Mouse (Mus musculus): ENCODE measurements at regions not wholly inside any gene's neighbourhood (a gene's known extent, or its start where the extent isn't known, plus 50 kb on each side); places are given as distances from the start of the nearest gene placed in this dataset.

GRCm38 (mm10) chr12:16237498-16237897, 373.3 kb downstream of the Lpin1 start:
- ATAC-seq (ENCODE audit: insufficient number of reproducible peaks, insufficient read depth, low FRiP score, low read depth): no peak
- Histone ChIP-seq H3K27me3 (ENCODE audit: control insufficient read depth, insufficient read depth, low read length) (no peaks in the 10 kb centered on the region), H3K4me2 (replicated peaks; ENCODE audit: low read depth, low read length) (no peak overlapping the region), H3K4me3 (ENCODE audit: low read depth, low read length) (no peak overlapping the region), H3K9me3 (ENCODE audit: control insufficient read depth, low read depth, low read length) (no peaks in the 10 kb centered on the region), H3K36me3 (ENCODE audit: control insufficient read depth, insufficient read depth, low read length) (no peaks in the 10 kb centered on the region), H3K27ac (ENCODE audit: low read length) (no peak overlapping the region), H3K4me1 (ENCODE audit: control insufficient read depth, insufficient read depth, low read length) (no peaks in the 10 kb centered on the region), H3K9ac (replicated peaks; ENCODE audit: low read depth, low read length) (no peak overlapping the region)
- WGBS: 85% methylated on average over 5 of the region's 5 CpGs

DNA sequence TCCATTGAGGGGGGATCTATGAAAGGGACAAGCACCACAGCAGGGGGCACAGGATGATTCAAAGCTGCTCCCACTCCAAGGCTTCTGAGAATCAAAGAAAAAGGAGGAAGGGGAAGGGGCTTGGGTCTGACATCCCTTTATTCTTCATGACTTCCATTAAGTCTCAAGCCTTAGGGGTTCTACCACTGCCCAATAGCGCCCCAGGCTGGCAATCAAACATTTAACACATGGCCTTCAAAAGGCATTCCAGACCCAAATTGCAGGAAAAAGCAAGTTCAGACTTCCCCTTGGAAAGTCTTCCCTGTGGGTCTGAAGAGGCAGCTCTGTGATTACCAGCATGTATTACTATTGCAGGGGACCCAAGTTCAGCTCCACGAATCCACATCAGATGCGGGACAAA, 377.2 kb downstream of the Lpin1 start:
- 90% methylated on average over 3 of the region's 3 CpGs for WGBS
- H3K4me2 ChIP-seq (replicated peaks; ENCODE audit: low read depth, low read length): no peak overlapping the region
- H3K27ac ChIP-seq (ENCODE audit: low read length): no peak overlapping the region

DNA sequence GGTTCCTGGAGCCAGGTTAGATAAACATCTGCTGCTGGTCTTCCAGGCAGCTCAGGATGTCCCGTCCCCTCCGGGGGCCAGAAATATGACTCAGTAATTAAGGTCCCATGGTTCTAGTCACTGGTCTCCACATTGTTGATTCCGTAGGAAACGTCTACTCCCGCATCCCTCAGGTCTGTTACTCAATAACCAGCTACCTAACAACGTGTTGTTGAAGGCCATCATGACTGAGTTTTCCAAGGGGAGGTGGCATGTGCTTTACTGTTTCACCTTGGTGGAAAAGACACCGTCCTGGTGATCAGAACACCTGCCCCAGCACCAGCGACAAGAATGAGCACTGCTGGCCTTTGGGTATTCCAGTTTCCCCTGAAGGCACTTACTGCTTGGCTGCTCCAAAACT, 377.9 kb downstream of the Lpin1 start:
- H3K4me2 ChIP-seq (replicated peaks; ENCODE audit: low read depth, low read length): no peak overlapping the region
- no peaks in the 10 kb centered on the region for H3K4me1 ChIP-seq (ENCODE audit: control insufficient read depth, insufficient read depth, low read length)
- H3K9ac ChIP-seq (replicated peaks; ENCODE audit: low read depth, low read length): no peak overlapping the region
- no peaks in the 10 kb centered on the region for H3K27me3 ChIP-seq (ENCODE audit: control insufficient read depth, insufficient read depth, low read length)
- no peaks in the 10 kb centered on the region for H3K36me3 ChIP-seq (ENCODE audit: control insufficient read depth, insufficient read depth, low read length)
- no peak overlapping the region for H3K4me3 ChIP-seq (ENCODE audit: low read depth, low read length)
- 83% methylated on average over 8 of the region's 8 CpGs for WGBS
- ATAC-seq (ENCODE audit: insufficient number of reproducible peaks, insufficient read depth, low FRiP score, low read depth): no peak
- no peaks in the 10 kb centered on the region for H3K9me3 ChIP-seq (ENCODE audit: control insufficient read depth, low read depth, low read length)
- H3K27ac ChIP-seq (ENCODE audit: low read length): no peak overlapping the region

More for the DNA sequence above, 377.2 kb downstream of the Lpin1 start:
- Histone ChIP-seq H3K27me3 (ENCODE audit: control insufficient read depth, insufficient read depth, low read length) (no peaks in the 10 kb centered on the region), H3K4me3 (ENCODE audit: low read depth, low read length) (no peak overlapping the region), H3K9me3 (ENCODE audit: control insufficient read depth, low read depth, low read length) (no peaks in the 10 kb centered on the region), H3K9ac (replicated peaks; ENCODE audit: low read depth, low read length) (no peak overlapping the region), H3K4me1 (ENCODE audit: control insufficient read depth, insufficient read depth, low read length) (no peaks in the 10 kb centered on the region), H3K36me3 (ENCODE audit: control insufficient read depth, insufficient read depth, low read length) (no peaks in the 10 kb centered on the region)
- ATAC-seq (ENCODE audit: insufficient number of reproducible peaks, insufficient read depth, low FRiP score, low read depth): no peak

GRCm38 (mm10) chr12:16232051-16232450, 378.7 kb downstream of the Lpin1 start:
- no peaks in the 10 kb centered on the region for H3K9me3 ChIP-seq (ENCODE audit: control insufficient read depth, low read depth, low read length)
- ATAC-seq (ENCODE audit: insufficient number of reproducible peaks, insufficient read depth, low FRiP score, low read depth): no peak
- no peak overlapping the region for H3K4me2 ChIP-seq (replicated peaks; ENCODE audit: low read depth, low read length)
- no peaks in the 10 kb centered on the region for H3K27me3 ChIP-seq (ENCODE audit: control insufficient read depth, insufficient read depth, low read length)
- H3K27ac ChIP-seq (ENCODE audit: low read length): no peak overlapping the region
- WGBS: 64% methylated on average over 2 of the region's 2 CpGs
- no peak overlapping the region for H3K4me3 ChIP-seq (ENCODE audit: low read depth, low read length)
- H3K4me1 ChIP-seq (ENCODE audit: control insufficient read depth, insufficient read depth, low read length): no peaks in the 10 kb centered on the region
- no peaks in the 10 kb centered on the region for H3K36me3 ChIP-seq (ENCODE audit: control insufficient read depth, insufficient read depth, low read length)
- no peak overlapping the region for H3K9ac ChIP-seq (replicated peaks; ENCODE audit: low read depth, low read length)

DNA sequence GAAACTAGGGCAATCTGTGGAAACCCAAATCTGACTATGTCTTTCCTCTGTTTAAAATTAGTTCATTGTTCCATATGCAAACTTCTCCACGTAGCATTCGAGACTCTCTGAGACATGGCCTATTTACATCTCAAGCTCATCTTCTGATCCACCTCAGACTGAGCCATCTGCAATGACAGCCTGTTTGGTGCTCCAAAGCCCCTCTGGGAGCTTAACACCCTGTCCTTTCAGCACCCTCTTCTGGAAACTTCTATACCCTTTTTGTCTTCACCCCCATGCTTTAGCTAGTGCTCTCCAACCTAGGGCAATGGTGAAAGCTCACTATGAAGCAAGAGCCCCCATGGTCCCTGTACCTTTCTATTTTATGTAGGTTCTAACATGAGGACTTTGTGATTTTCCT, 379.7 kb downstream of the Lpin1 start:
- Histone ChIP-seq H3K27ac (ENCODE audit: low read length) (no peak overlapping the region), H3K4me3 (ENCODE audit: low read depth, low read length) (no peak overlapping the region), H3K4me1 (ENCODE audit: control insufficient read depth, insufficient read depth, low read length) (no peaks in the 10 kb centered on the region), H3K36me3 (ENCODE audit: control insufficient read depth, insufficient read depth, low read length) (no peaks in the 10 kb centered on the region), H3K4me2 (replicated peaks; ENCODE audit: low read depth, low read length) (no peak overlapping the region), H3K27me3 (ENCODE audit: control insufficient read depth, insufficient read depth, low read length) (no peaks in the 10 kb centered on the region), H3K9me3 (ENCODE audit: control insufficient read depth, low read depth, low read length) (no peaks in the 10 kb centered on the region), H3K9ac (replicated peaks; ENCODE audit: low read depth, low read length) (no peak overlapping the region)
- no peak for ATAC-seq (ENCODE audit: insufficient number of reproducible peaks, insufficient read depth, low FRiP score, low read depth)
- WGBS: 89% methylated on average over 2 of the region's 2 CpGs

GRCm38 (mm10) chr12:16225428-16225827, 385.3 kb downstream of the Lpin1 start:
- WGBS: 83% methylated on average over 2 of the region's 2 CpGs
- no peaks in the 10 kb centered on the region for H3K9me3 ChIP-seq (ENCODE audit: control insufficient read depth, low read depth, low read length)
- no peak overlapping the region for H3K4me2 ChIP-seq (replicated peaks; ENCODE audit: low read depth, low read length)
- ATAC-seq (ENCODE audit: insufficient number of reproducible peaks, insufficient read depth, low FRiP score, low read depth): no peak
- 0 out of 2 replicates have a peak, but pooled peaks cover 2% of the 10 kb centered on the region for H3K4me1 ChIP-seq (ENCODE audit: control insufficient read depth, insufficient read depth, low read length)
- no peak overlapping the region for H3K9ac ChIP-seq (replicated peaks; ENCODE audit: low read depth, low read length)
- H3K27me3 ChIP-seq (ENCODE audit: control insufficient read depth, insufficient read depth, low read length): no peaks in the 10 kb centered on the region
- H3K27ac ChIP-seq (ENCODE audit: low read length): no peak overlapping the region
- H3K36me3 ChIP-seq (ENCODE audit: control insufficient read depth, insufficient read depth, low read length): no peaks in the 10 kb centered on the region
- no peak overlapping the region for H3K4me3 ChIP-seq (ENCODE audit: low read depth, low read length)

DNA sequence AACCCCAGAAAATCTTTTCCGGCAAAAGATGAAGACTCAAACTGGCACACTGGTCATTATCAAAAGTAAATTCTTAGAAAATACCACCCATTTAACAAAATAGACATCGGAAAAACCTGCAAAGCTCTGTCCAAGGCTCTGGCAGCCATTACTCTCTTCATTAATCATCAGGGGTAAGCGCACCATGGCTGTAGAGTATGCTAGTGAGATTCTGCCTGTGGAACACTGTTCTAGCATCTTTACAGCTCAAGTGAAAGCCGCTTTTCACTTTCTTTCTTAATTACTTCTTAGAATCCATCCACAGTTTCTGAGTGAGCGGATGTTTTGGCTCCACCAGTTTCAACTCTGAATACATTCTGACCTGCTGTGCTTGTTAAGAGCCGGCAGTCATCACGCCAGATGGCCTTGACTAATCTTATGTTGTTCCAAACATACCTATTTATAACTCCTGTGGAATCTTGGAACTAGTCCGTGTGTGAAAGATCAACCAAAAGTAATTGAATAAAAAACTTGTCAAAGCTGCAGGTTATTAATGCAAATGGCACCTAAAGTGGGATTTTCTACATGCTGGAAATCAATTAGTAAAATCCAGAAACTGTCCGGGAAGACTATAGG, 387.8 kb downstream of the Lpin1 start:
- no peak for ATAC-seq (ENCODE audit: insufficient number of reproducible peaks, insufficient read depth, low FRiP score, low read depth)
- Histone ChIP-seq H3K27me3 (ENCODE audit: control insufficient read depth, insufficient read depth, low read length) (no peaks in the 10 kb centered on the region), H3K4me3 (ENCODE audit: low read depth, low read length) (no peak overlapping the region), H3K4me2 (replicated peaks; ENCODE audit: low read depth, low read length) (no peak overlapping the region), H3K9me3 (ENCODE audit: control insufficient read depth, low read depth, low read length) (no peaks in the 10 kb centered on the region), H3K4me1 (ENCODE audit: control insufficient read depth, insufficient read depth, low read length) (0 out of 2 replicates have a peak, but pooled peaks cover 2% of the 10 kb centered on the region), H3K36me3 (ENCODE audit: control insufficient read depth, insufficient read depth, low read length) (no peaks in the 10 kb centered on the region), H3K9ac (replicated peaks; ENCODE audit: low read depth, low read length) (no peak overlapping the region), H3K27ac (ENCODE audit: low read length) (no peak overlapping the region)
- WGBS: 60% methylated on average over 9 of the region's 9 CpGs

DNA sequence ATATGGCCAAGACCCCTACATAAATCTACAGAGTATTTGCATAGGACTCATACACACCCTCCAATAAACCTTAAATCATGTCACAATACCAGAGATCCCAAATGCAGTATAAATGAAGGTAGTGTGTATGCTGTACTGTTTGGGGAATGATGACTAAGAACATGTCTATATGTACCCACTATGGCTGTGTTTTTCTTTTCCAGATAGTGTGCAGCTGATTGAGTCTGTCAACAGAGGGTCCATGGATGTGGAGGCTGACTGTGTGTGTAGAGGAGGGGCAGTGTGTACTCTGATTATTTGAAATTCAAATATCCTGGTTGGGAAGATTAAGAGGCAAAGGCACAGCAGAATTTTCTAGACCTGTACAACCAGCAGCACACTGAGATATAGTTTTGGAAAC, 388.6 kb downstream of the Lpin1 start:
- no peaks in the 10 kb centered on the region for H3K9me3 ChIP-seq (ENCODE audit: control insufficient read depth, low read depth, low read length)
- H3K4me3 ChIP-seq (ENCODE audit: low read depth, low read length): no peak overlapping the region
- H3K27ac ChIP-seq (ENCODE audit: low read length): no peak overlapping the region
- H3K4me1 ChIP-seq (ENCODE audit: control insufficient read depth, insufficient read depth, low read length): 0 out of 2 replicates have a peak, but pooled peaks cover 2% of the 10 kb centered on the region
- no peak overlapping the region for H3K9ac ChIP-seq (replicated peaks; ENCODE audit: low read depth, low read length)
- H3K4me2 ChIP-seq (replicated peaks; ENCODE audit: low read depth, low read length): no peak overlapping the region
- ATAC-seq (ENCODE audit: insufficient number of reproducible peaks, insufficient read depth, low FRiP score, low read depth): peak; percentile 87
- no peaks in the 10 kb centered on the region for H3K27me3 ChIP-seq (ENCODE audit: control insufficient read depth, insufficient read depth, low read length)
- H3K36me3 ChIP-seq (ENCODE audit: control insufficient read depth, insufficient read depth, low read length): no peaks in the 10 kb centered on the region

- 91% methylated on average over 1 of the region's 1 CpGs for WGBS
- H3K9me3 ChIP-seq (ENCODE audit: control insufficient read depth, low read depth, low read length): no peaks in the 10 kb centered on the region
- H3K4me2 ChIP-seq (replicated peaks; ENCODE audit: low read depth, low read length): no peak overlapping the region
- H3K27me3 ChIP-seq (ENCODE audit: control insufficient read depth, insufficient read depth, low read length): no peaks in the 10 kb centered on the region
- 0 out of 2 replicates have a peak, but pooled peaks cover 2% of the 10 kb centered on the region for H3K4me1 ChIP-seq (ENCODE audit: control insufficient read depth, insufficient read depth, low read length)
- ATAC-seq (ENCODE audit: insufficient number of reproducible peaks, insufficient read depth, low FRiP score, low read depth): no peak
- no peak overlapping the region for H3K27ac ChIP-seq (ENCODE audit: low read length)
- H3K36me3 ChIP-seq (ENCODE audit: control insufficient read depth, insufficient read depth, low read length): no peaks in the 10 kb centered on the region
- H3K4me3 ChIP-seq (ENCODE audit: low read depth, low read length): no peak overlapping the region
- no peak overlapping the region for H3K9ac ChIP-seq (replicated peaks; ENCODE audit: low read depth, low read length)
Observed at GRCm38 (mm10) chr12:16221142-16221541, 389.6 kb downstream of the Lpin1 start.
